Mouse (Mus musculus) olfactory bulb, adult 2 months (tissue): ENCODE measurements around the gene Slc1a3.

Experiments used
- CTCF ChIP-seq: fragments of 200-500 bp; IDR thresholded peaks from 2 replicates; pipeline ENCODE4 v1.5.1; 2012; ENCODE audit warnings: low read depth, mild to moderate bottlenecking, low read length, moderate library complexity; ENCODE audit not compliant: insufficient read depth
- POLR2A ChIP-seq: fragments of 200-500 bp; IDR thresholded peaks from 2 replicates; pipeline ENCODE4 v1.6.1; 2012; ENCODE audit warnings: mild to moderate bottlenecking, low read depth, low read length, moderate library complexity; ENCODE audit not compliant: insufficient read depth

DNA sequence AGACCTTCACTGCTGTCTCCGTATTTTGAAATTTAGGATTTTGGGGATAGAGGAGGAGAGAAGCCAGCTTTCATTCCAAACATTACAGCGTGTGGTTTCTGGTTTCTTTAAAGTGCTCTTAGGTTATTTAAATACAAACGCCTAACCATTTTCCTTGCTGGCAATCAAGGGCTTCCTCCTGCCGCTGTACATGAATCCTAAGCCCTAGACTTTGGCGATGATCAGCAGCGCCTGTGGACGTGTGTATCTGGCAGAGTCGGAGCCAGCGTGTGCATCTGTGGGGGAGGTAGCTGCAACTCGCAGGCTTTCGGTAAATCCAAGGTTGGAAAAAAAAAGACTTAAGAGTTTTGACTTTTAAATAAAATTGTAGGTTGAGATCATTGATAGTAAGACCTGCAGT, 986 bp downstream of the Slc1a3 start:
- TF ChIP-seq CTCF (no peak), POLR2A (no peak)
